Mouse (Mus musculus) stomach, embryonic 16.5 days (tissue): ENCODE data around the gene Wnt7b. TPM values are rescaled to one million over a fixed set of nuclear protein-coding genes. Genes with fewer than 3 reads are reported as not detected.

ENCODE experiments used
- ATAC-seq: fragments of 200-750 bp; cut with Nextera tagmentation; 2 replicates; pipeline ENCODE4 v1.8.0; 2017; ENCODE audit warnings: moderate number of reproducible peaks, moderate TSS enrichment; ENCODE audit not compliant: insufficient read depth, low FRiP score
- H3K27ac ChIP-seq: fragments of 300-500 bp; sonication (generic); 2 replicates; pipeline ENCODE4 v1.5.1; 2014; ENCODE audit warnings: low read length
- H3K27me3 ChIP-seq: fragments of 300-500 bp; sonication (generic); 2 replicates; pipeline ENCODE4 v1.6.1; 2014; ENCODE audit warnings: low read length, control low read depth, mixed read lengths; ENCODE audit not compliant: control insufficient read depth, insufficient read depth
- H3K36me3 ChIP-seq: fragments of 300-500 bp; sonication (generic); 2 replicates; pipeline ENCODE4 v1.6.1; 2014; ENCODE audit warnings: low read length; ENCODE audit not compliant: control insufficient read depth, insufficient read depth
- H3K4me1 ChIP-seq: fragments of 300-500 bp; sonication (generic); 2 replicates; pipeline ENCODE4 v1.6.1; 2014; ENCODE audit warnings: low read length, control low read depth, mixed read lengths; ENCODE audit not compliant: control insufficient read depth, insufficient read depth
- H3K4me2 ChIP-seq: fragments of 300-500 bp; sonication (generic); 2 replicates; pipeline ENCODE4 v1.6.1; 2014; ENCODE audit warnings: low read depth, low read length, mixed read lengths
- H3K4me3 ChIP-seq: fragments of 300-500 bp; sonication (generic); replicated peaks from 2 replicates; pipeline ENCODE4 v1.5.1; 2014; ENCODE audit warnings: mild to moderate bottlenecking, low read length
- H3K9ac ChIP-seq: fragments of 300-500 bp; sonication (generic); 2 replicates; pipeline ENCODE4 v1.6.1; 2014; ENCODE audit warnings: low read length
- H3K9me3 ChIP-seq: fragments of 300-500 bp; sonication (generic); replicated peaks from 2 replicates; pipeline ENCODE4 v1.6.1; 2016; ENCODE audit warnings: low read length, control low read depth; ENCODE audit not compliant: control insufficient read depth
- WGBS: fragments of 180-500 bp; shearing (Covaris S2); extraction: QIAGEN DNeasy Blood & Tissue Kit; methylation state at CpG from one replicate; pipeline ENCODE4 v1.1.7; 2014; 5-methylcytosine and 5-hydroxymethylcytosine counted together
- polyA plus RNA-seq: library from polyadenylated mRNA; unstranded; fragments of >200 nt; fragmentation: Nextera tagmentation; extraction: Ambion mirVana; gene quantifications from 2 replicates; pipeline ENCODE4 v1.2.1, GENCODE M21; 2015

The Wnt7b gene
- polyA plus RNA-seq, 1 experiment from 2014 or later = 3.4 TPM

- Histone ChIP-seq H3K27ac (peak overlapping the region; percentile 71; the same call in 1 of the 2 replicates), H3K4me3 (no peak overlapping the region), H3K9ac (no peak overlapping the region), H3K4me1 (peaks cover 38% of the 10 kb centered on the region), H3K36me3 (no peaks in the 10 kb centered on the region), H3K9me3 (no peaks in the 10 kb centered on the region), H3K4me2 (no peak overlapping the region), H3K27me3 (no peaks in the 10 kb centered on the region)
- 73% methylated on average over 8 of the region's 8 CpGs for WGBS
- ATAC-seq = no peak
Observed at GRCm38 (mm10) chr15:85612660-85613357, 30.5 kb upstream of the Wnt7b start.

DNA sequence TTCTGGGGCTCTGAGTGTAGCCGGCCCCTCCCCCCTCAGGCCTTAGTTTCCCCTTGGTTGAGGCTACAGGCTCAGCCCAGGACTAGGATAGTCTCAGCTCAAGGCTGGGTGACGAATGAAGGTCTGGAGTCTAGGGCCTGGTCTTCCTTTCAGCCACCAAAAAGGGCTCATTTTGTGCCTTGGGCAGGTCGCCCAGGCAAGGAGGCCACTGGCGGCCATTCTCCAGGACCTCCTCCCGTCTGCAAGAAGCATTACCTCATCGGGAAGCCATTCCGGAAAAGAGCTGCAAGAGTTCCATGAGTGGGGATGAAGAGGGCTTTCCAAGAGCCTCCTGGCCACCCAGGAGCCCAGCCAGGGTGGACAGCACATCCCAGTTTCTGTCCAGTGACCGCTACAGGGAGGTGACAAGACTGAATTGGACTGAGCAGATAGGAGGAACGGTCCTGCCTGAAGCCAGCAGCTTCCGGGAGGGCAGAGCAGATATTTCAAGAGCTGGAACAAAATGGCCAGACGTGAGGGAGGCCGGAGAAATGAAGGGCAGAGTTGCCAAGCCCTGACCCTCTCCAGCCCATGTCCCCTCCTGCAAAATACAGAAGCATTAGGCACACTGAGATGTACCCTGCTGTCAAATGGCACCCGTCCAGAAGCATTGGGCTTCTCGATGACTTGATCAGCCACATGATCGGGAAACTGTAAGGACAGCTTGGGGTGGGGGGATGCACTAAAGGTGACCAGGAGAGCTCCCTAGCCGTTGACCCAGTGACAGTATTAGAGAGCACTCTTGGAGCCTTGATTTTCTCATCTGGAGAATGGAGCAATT is 29.6 kb upstream of the Wnt7b start:
- Histone ChIP-seq H3K9me3 (no peaks in the 10 kb centered on the region), H3K4me1 (peaks cover 38% of the 10 kb centered on the region), H3K27me3 (no peaks in the 10 kb centered on the region), H3K9ac (peak overlapping the region; percentile 56), H3K4me2 (no peak overlapping the region), H3K36me3 (no peaks in the 10 kb centered on the region), H3K4me3 (no peak overlapping the region), H3K27ac (peak overlapping the region; percentile 95)
- 72% methylated on average over 16 of the region's 16 CpGs for WGBS
- ATAC-seq = no peak

- H3K36me3 ChIP-seq = no peaks in the 10 kb centered on the region
- H3K27ac ChIP-seq = peak overlapping the region; percentile 95
- no peaks in the 10 kb centered on the region for H3K27me3 ChIP-seq
- peaks cover 46% of the 10 kb centered on the region for H3K4me1 ChIP-seq
- H3K9ac ChIP-seq = peak overlapping the region; percentile 56
- peak; percentile 86 for ATAC-seq
- H3K4me3 ChIP-seq = no peak overlapping the region
- 26% methylated on average over 8 of the region's 8 CpGs for WGBS
- no peak overlapping the region for H3K4me2 ChIP-seq
- no peaks in the 10 kb centered on the region for H3K9me3 ChIP-seq
Observed at GRCm38 (mm10) chr15:85610618-85611218, 28.4 kb upstream of the Wnt7b start.

- Histone ChIP-seq H3K27me3 (no peaks in the 10 kb centered on the region), H3K9me3 (no peaks in the 10 kb centered on the region), H3K4me3 (no peak overlapping the region), H3K4me1 (peaks cover 42% of the 10 kb centered on the region), H3K27ac (peak overlapping the region; percentile 51), H3K9ac (no peak overlapping the region), H3K4me2 (no peak overlapping the region), H3K36me3 (no peaks in the 10 kb centered on the region)
- ATAC-seq = no peak
- WGBS = 57% methylated on average over 5 of the region's 5 CpGs
Observed at GRCm38 (mm10) chr15:85610120-85610519, 27.8 kb upstream of the Wnt7b start.

GRCm38 (mm10) chr15:85609266-85610004 is 27.2 kb upstream of the Wnt7b start:
- Histone ChIP-seq H3K9me3 (no peaks in the 10 kb centered on the region), H3K4me3 (no peak overlapping the region), H3K27me3 (no peaks in the 10 kb centered on the region), H3K27ac (no peak overlapping the region), H3K4me2 (no peak overlapping the region), H3K9ac (no peak overlapping the region), H3K36me3 (no peaks in the 10 kb centered on the region), H3K4me1 (peaks cover 40% of the 10 kb centered on the region)
- WGBS = 78% methylated on average over 5 of the region's 5 CpGs
- ATAC-seq = no peak

- peak; percentile 15; the same call in 1 of the 2 replicates for ATAC-seq
- no peak overlapping the region for H3K4me3 ChIP-seq
- WGBS = 42% methylated on average over 17 of the region's 17 CpGs
- 0 out of 2 replicates have a peak overlapping the region, but pooled peaks have one; percentile 12 for H3K27ac ChIP-seq
- no peaks in the 10 kb centered on the region for H3K27me3 ChIP-seq
- peak overlapping the region; percentile 32; the same call in 1 of the 2 replicates for H3K4me2 ChIP-seq
- peak overlapping the region; percentile 50 for H3K9ac ChIP-seq
- H3K9me3 ChIP-seq = no peaks in the 10 kb centered on the region
- H3K36me3 ChIP-seq = no peaks in the 10 kb centered on the region
- H3K4me1 ChIP-seq = peaks cover 16% of the 10 kb centered on the region
Observed at GRCm38 (mm10) chr15:85605962-85606610, 23.8 kb upstream of the Wnt7b start.

- Histone ChIP-seq H3K4me3 (no peak overlapping the region), H3K4me1 (peaks cover 18% of the 10 kb centered on the region), H3K36me3 (no peaks in the 10 kb centered on the region), H3K9ac (0 out of 2 replicates have a peak overlapping the region, but pooled peaks have one; percentile 5), H3K4me2 (no peak overlapping the region), H3K9me3 (no peaks in the 10 kb centered on the region), H3K27ac (no peak overlapping the region), H3K27me3 (no peaks in the 10 kb centered on the region)
- no peak for ATAC-seq
- WGBS = 81% methylated on average over 8 of the region's 8 CpGs
Observed at GRCm38 (mm10) chr15:85604938-85605337, 22.7 kb upstream of the Wnt7b start.

- Histone ChIP-seq H3K9ac (0 out of 2 replicates have a peak overlapping the region, but pooled peaks have one; percentile 5), H3K27ac (no peak overlapping the region), H3K9me3 (no peaks in the 10 kb centered on the region), H3K27me3 (no peaks in the 10 kb centered on the region), H3K4me1 (peaks cover 18% of the 10 kb centered on the region), H3K4me3 (no peak overlapping the region), H3K36me3 (no peaks in the 10 kb centered on the region), H3K4me2 (no peak overlapping the region)
- 76% methylated on average over 4 of the region's 4 CpGs for WGBS
- no peak for ATAC-seq
Observed at GRCm38 (mm10) chr15:85604507-85604906, 22.2 kb upstream of the Wnt7b start.
